Mouse (Mus musculus) stomach, postnatal 0 days (tissue): ENCODE data around the gene Iqcn. TPM values are rescaled to one million over a fixed set of nuclear protein-coding genes. Genes with fewer than 3 reads are reported as not detected.

Source experiments
- ATAC-seq: fragments of 200-750 bp; cut with Nextera tagmentation; 2 replicates; pipeline ENCODE4 v1.8.0; 2017; ENCODE audit not compliant: low FRiP score, low TSS enrichment
- DNase-seq: peaks from one replicate; pipeline ENCODE4 v3.0.0-alpha.2; 2016; ENCODE audit warnings: low spot score
- H3K27ac ChIP-seq: fragments of 300-500 bp; sonication (generic); replicated peaks from 2 replicates; pipeline ENCODE4 v1.5.1; 2014; ENCODE audit warnings: mild to moderate bottlenecking, control low read depth
- H3K27me3 ChIP-seq: fragments of 300-500 bp; sonication (generic); 2 replicates; pipeline ENCODE4 v1.6.1; 2014; ENCODE audit warnings: low read length; ENCODE audit not compliant: control insufficient read depth, insufficient read depth
- H3K36me3 ChIP-seq: fragments of 300-500 bp; sonication (generic); 2 replicates; pipeline ENCODE4 v1.6.1; 2014; ENCODE audit warnings: low read length, mixed read lengths; ENCODE audit not compliant: control insufficient read depth, insufficient read depth
- H3K4me1 ChIP-seq: fragments of 300-500 bp; sonication (generic); replicated peaks from 2 replicates; pipeline ENCODE4 v1.6.1; 2014; ENCODE audit warnings: antibody characterized with exemption; ENCODE audit not compliant: control insufficient read depth, insufficient read depth
- H3K4me2 ChIP-seq: fragments of 300-500 bp; sonication (generic); replicated peaks from 2 replicates; pipeline ENCODE4 v1.6.1; 2014; ENCODE audit warnings: low read depth, mild to moderate bottlenecking, control low read depth, moderate library complexity
- H3K4me3 ChIP-seq: fragments of 300-500 bp; sonication (generic); 2 replicates; pipeline ENCODE4 v1.5.1; 2014; ENCODE audit warnings: low read depth, low read length, control low read depth
- H3K9ac ChIP-seq: fragments of 300-500 bp; sonication (generic); 2 replicates; pipeline ENCODE4 v1.6.1; 2014; ENCODE audit warnings: mild to moderate bottlenecking, low read length, control low read depth, mixed read lengths
- H3K9me3 ChIP-seq: fragments of 300-500 bp; sonication (generic); 2 replicates; pipeline ENCODE4 v1.6.1; 2016; ENCODE audit warnings: low read length; ENCODE audit not compliant: control insufficient read depth
- CTCF ChIP-seq: IDR thresholded peaks from 2 replicates; pipeline ENCODE4 v1.5.1; 2016; ENCODE audit warnings: antibody characterized with exemption, low read depth, mild to moderate bottlenecking, moderate library complexity
- EP300 ChIP-seq: optimal IDR thresholded peaks from 2 replicates; pipeline ENCODE3; 2016; ENCODE audit warnings: antibody characterized with exemption
- WGBS: fragments of 180-500 bp; shearing (Covaris S2); extraction: QIAGEN DNeasy Blood & Tissue Kit; methylation state at CpG from one replicate; pipeline ENCODE4 v1.1.7; 2014; 5-methylcytosine and 5-hydroxymethylcytosine counted together
- polyA plus RNA-seq: library from polyadenylated mRNA; unstranded; fragments of >200 nt; fragmentation: Nextera tagmentation; extraction: Ambion mirVana; gene quantifications from 2 replicates; pipeline ENCODE4 v1.2.1, GENCODE M21; 2015

The Iqcn gene
- polyA plus RNA-seq, 1 experiment from 2014 or later, result not detected

GRCm38 (mm10) chr8:70743656-70744590 is 40.7 kb downstream of the Iqcn start:
- no peak for TF ChIP-seq CTCF
- TF ChIP-seq EP300, result no peak
- Histone ChIP-seq H3K9ac (peak overlapping the region; percentile 31; the same call in 1 of the 2 replicates), H3K27me3 (0 out of 2 replicates have a peak, but pooled peaks cover 5% of the 10 kb centered on the region), H3K36me3 (no peaks in the 10 kb centered on the region), H3K4me1 (0 out of 2 replicates have a peak, but pooled peaks cover 3% of the 10 kb centered on the region), H3K9me3 (no peaks in the 10 kb centered on the region), H3K4me2 (peak overlapping the region; percentile 49), H3K4me3 (peak overlapping the region; percentile 28), H3K27ac (no peak overlapping the region)
- ATAC-seq (peak; percentile 39; the same call in 1 of the 2 replicates), DNase-seq (no peak)
- WGBS, result 7% methylated on average over 48 of the region's 48 CpGs

- Histone ChIP-seq H3K36me3 (no peaks in the 10 kb centered on the region), H3K4me2 (no peak overlapping the region), H3K27ac (no peak overlapping the region), H3K9ac (no peak overlapping the region), H3K4me1 (0 out of 2 replicates have a peak, but pooled peaks cover 3% of the 10 kb centered on the region), H3K27me3 (0 out of 2 replicates have a peak, but pooled peaks cover 5% of the 10 kb centered on the region), H3K4me3 (no peak overlapping the region), H3K9me3 (no peaks in the 10 kb centered on the region)
- TF ChIP-seq CTCF (no peak), EP300 (no peak)
- DNase-seq (no peak), ATAC-seq (no peak)
- WGBS, result 45% methylated on average over 11 of the region's 11 CpGs
Measured at GRCm38 (mm10) chr8:70744806-70745205, 41.5 kb downstream of the Iqcn start.

- H3K27me3 ChIP-seq, result 0 out of 2 replicates have a peak, but pooled peaks cover 5% of the 10 kb centered on the region
- ATAC-seq, result peak; percentile 5; the same call in 1 of the 2 replicates
Measured at GRCm38 (mm10) chr8:70745691-70746220, 42.5 kb downstream of the Iqcn start.

GRCm38 (mm10) chr8:70746676-70747075 is 43.4 kb downstream of the Iqcn start:
- H3K9me3 ChIP-seq, result no peaks in the 10 kb centered on the region
- TF ChIP-seq CTCF, result no peak
- TF ChIP-seq EP300, result no peak
- 0 out of 2 replicates have a peak, but pooled peaks cover 3% of the 10 kb centered on the region for H3K4me1 ChIP-seq
- H3K27ac ChIP-seq, result no peak overlapping the region
- no peak for DNase-seq
- no peak overlapping the region for H3K4me2 ChIP-seq
- no peak overlapping the region for H3K4me3 ChIP-seq
- no peak for ATAC-seq
- WGBS, result 50% methylated on average over 9 of the region's 9 CpGs
- H3K9ac ChIP-seq, result no peak overlapping the region
- H3K27me3 ChIP-seq, result 0 out of 2 replicates have a peak, but pooled peaks cover 5% of the 10 kb centered on the region
- H3K36me3 ChIP-seq, result no peaks in the 10 kb centered on the region

More at GRCm38 (mm10) chr8:70745691-70746220, 42.5 kb downstream of the Iqcn start:
- DNase-seq, result no peak
- no peak overlapping the region for H3K9ac ChIP-seq
- 55% methylated on average over 19 of the region's 19 CpGs for WGBS
- no peak overlapping the region for H3K4me2 ChIP-seq
- 0 out of 2 replicates have a peak, but pooled peaks cover 3% of the 10 kb centered on the region for H3K4me1 ChIP-seq
- no peaks in the 10 kb centered on the region for H3K36me3 ChIP-seq
- no peak overlapping the region for H3K27ac ChIP-seq
- H3K4me3 ChIP-seq, result no peak overlapping the region
- H3K9me3 ChIP-seq, result no peaks in the 10 kb centered on the region
- TF ChIP-seq CTCF (peak; percentile 16; the same call in 1 of the 2 replicates), EP300 (no peak)

- TF ChIP-seq EP300, result no peak
- no peak for TF ChIP-seq CTCF
Measured at GRCm38 (mm10) chr8:70747211-70747890, 44.1 kb downstream of the Iqcn start.

More at GRCm38 (mm10) chr8:70747211-70747890, 44.1 kb downstream of the Iqcn start:
- WGBS, result 82% methylated on average over 18 of the region's 18 CpGs
- Histone ChIP-seq H3K36me3 (no peaks in the 10 kb centered on the region), H3K4me3 (no peak overlapping the region), H3K27me3 (0 out of 2 replicates have a peak, but pooled peaks cover 4% of the 10 kb centered on the region), H3K9me3 (no peaks in the 10 kb centered on the region), H3K9ac (no peak overlapping the region), H3K4me1 (0 out of 2 replicates have a peak, but pooled peaks cover 3% of the 10 kb centered on the region), H3K4me2 (no peak overlapping the region), H3K27ac (no peak overlapping the region)
- no peak for ATAC-seq
- no peak for DNase-seq
